Mouse (Mus musculus): Measurements from ENCODE around the gene Tox3.

- TF ChIP-seq CTCF (IDR thresholded peaks at IDR 0.05; ENCODE audit: control insufficient read depth, insufficient read depth, insufficient read length) (no peak), MAX (IDR thresholded peaks at IDR 0.05) (no peak), USF1 (IDR thresholded peaks at IDR 0.05; ENCODE audit: low read depth) (no peak), FOSL1 (IDR thresholded peaks at IDR 0.05; ENCODE audit: insufficient read depth, low read length, poor library complexity, severe bottlenecking) (no peak), CEBPB (IDR thresholded peaks at IDR 0.05; ENCODE audit: low read depth) (no peak), MYOD1 (IDR thresholded peaks at IDR 0.05; ENCODE audit: control insufficient read depth, insufficient read length, low read depth) (no peak)
These were observed 43.4 kb upstream of the Tox3 start for GRCm38 (mm10) chr8:90391483-90392074.
